Mouse (Mus musculus) lung, postnatal 0 days (tissue): Measurements from ENCODE around the gene Tmprss7. TPM values are rescaled to one million over a fixed set of nuclear protein-coding genes. Genes with fewer than 3 reads are reported as not detected.
A peak's percentile ranks its signal among the peaks of the same experiment; 100 is the strongest.

ENCODE experiments used
- ATAC-seq: fragments of 200-750 bp; cut with Nextera tagmentation; 2 replicates; pipeline ENCODE4 v1.8.0; 2017; ENCODE audit warnings: moderate library complexity
- DNase-seq: peaks from one replicate; pipeline ENCODE4 v3.0.0-alpha.2; 2016; ENCODE audit warnings: low spot score
- H3K27ac ChIP-seq: fragments of 300-500 bp; sonication (generic); 2 replicates; pipeline ENCODE4 v1.5.1; 2014; ENCODE audit warnings: antibody characterized with exemption, mild to moderate bottlenecking, low read length, mixed read lengths
- H3K27me3 ChIP-seq: fragments of 300-500 bp; sonication (generic); replicated peaks from 2 replicates; pipeline ENCODE4 v1.6.1; 2014; ENCODE audit warnings: low read length, mixed read lengths; ENCODE audit not compliant: insufficient read depth
- H3K36me3 ChIP-seq: fragments of 300-500 bp; sonication (generic); 2 replicates; pipeline ENCODE4 v1.6.1; 2014; ENCODE audit warnings: low read length, mixed read lengths; ENCODE audit not compliant: insufficient read depth
- H3K4me1 ChIP-seq: fragments of 300-500 bp; sonication (generic); 2 replicates; pipeline ENCODE4 v1.6.1; 2014; ENCODE audit warnings: antibody characterized with exemption, low read depth, low read length, mixed read lengths; ENCODE audit not compliant: insufficient read depth
- H3K4me2 ChIP-seq: fragments of 300-500 bp; sonication (generic); replicated peaks from 2 replicates; pipeline ENCODE4 v1.6.1; 2014; ENCODE audit warnings: low read depth, mild to moderate bottlenecking, low read length, moderate library complexity, mixed read lengths
- H3K4me3 ChIP-seq: fragments of 300-500 bp; sonication (generic); 2 replicates; pipeline ENCODE4 v1.5.1; 2014; ENCODE audit warnings: low read depth, low read length
- H3K9ac ChIP-seq: fragments of 300-500 bp; sonication (generic); replicated peaks from 2 replicates; pipeline ENCODE4 v1.6.1; 2014; ENCODE audit warnings: low read depth, mild to moderate bottlenecking
- H3K9me3 ChIP-seq: fragments of 300-500 bp; sonication (generic); 2 replicates; pipeline ENCODE4 v1.6.1; 2016; ENCODE audit warnings: low read length, mixed read lengths
- CTCF ChIP-seq: IDR thresholded peaks from 2 replicates; pipeline ENCODE4 v1.5.1; 2016; ENCODE audit warnings: antibody characterized with exemption, mild to moderate bottlenecking
- EP300 ChIP-seq: IDR thresholded peaks from 2 replicates; pipeline ENCODE4 v1.6.1; 2016; ENCODE audit warnings: antibody characterized with exemption, mild to moderate bottlenecking, control low read depth
- WGBS: fragments of 180-500 bp; shearing (Covaris S2); extraction: QIAGEN DNeasy Blood & Tissue Kit; methylation state at CpG from one replicate; pipeline ENCODE4 v1.1.7; 2014; 5-methylcytosine and 5-hydroxymethylcytosine counted together
- polyA plus RNA-seq: library from polyadenylated mRNA; unstranded; fragments of >200 nt; fragmentation: Nextera tagmentation; extraction: Ambion mirVana; gene quantifications from 2 replicates; pipeline ENCODE4 v1.2.1, GENCODE M21; 2015

Gene Tmprss7
- polyA plus RNA-seq, 1 experiment from 2014 or later: 0.10 TPM

- 74% methylated on average over 1 of the region's 1 CpGs for WGBS
- ATAC-seq (no peak), DNase-seq (no peak)
- H3K9me3 ChIP-seq: no peaks in the 10 kb centered on the region
- H3K4me3 ChIP-seq: no peak overlapping the region
- H3K27me3 ChIP-seq: no peaks in the 10 kb centered on the region
- no peak for TF ChIP-seq CTCF
- TF ChIP-seq EP300: no peak
- H3K36me3 ChIP-seq: no peaks in the 10 kb centered on the region
- H3K4me1 ChIP-seq: no peaks in the 10 kb centered on the region
- H3K9ac ChIP-seq: no peak overlapping the region
- H3K27ac ChIP-seq: no peak overlapping the region
- H3K4me2 ChIP-seq: no peak overlapping the region
Measured at GRCm38 (mm10) chr16:45713878-45714277, 20.4 kb upstream of the Tmprss7 start.

DNA sequence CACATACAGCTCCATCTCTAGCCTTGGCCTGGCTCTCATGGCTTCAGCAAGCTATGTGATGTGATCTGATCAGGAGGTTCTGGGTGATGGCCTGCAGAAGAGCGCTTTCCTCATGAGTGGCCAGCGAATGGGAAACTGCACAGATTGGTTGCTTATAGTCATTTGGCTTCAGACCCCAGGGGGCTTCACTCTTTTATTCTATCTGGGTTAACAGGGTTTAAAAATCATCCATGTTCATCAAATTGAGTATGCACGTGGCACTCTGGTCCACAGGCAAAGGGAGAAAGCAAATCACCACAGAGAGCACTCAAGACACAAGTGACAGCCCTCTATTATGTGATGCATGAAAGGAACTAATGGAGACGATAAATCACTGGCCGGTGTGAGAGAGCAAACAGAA is 19.8 kb upstream of the Tmprss7 start:
- Histone ChIP-seq H3K4me1 (no peaks in the 10 kb centered on the region), H3K9ac (no peak overlapping the region), H3K27ac (no peak overlapping the region), H3K36me3 (no peaks in the 10 kb centered on the region), H3K9me3 (no peaks in the 10 kb centered on the region), H3K4me3 (no peak overlapping the region), H3K4me2 (no peak overlapping the region), H3K27me3 (no peaks in the 10 kb centered on the region)
- 76% methylated on average over 5 of the region's 5 CpGs for WGBS
- DNase-seq: no peak
- TF ChIP-seq EP300 (no peak), CTCF (no peak)
- ATAC-seq: no peak

DNA sequence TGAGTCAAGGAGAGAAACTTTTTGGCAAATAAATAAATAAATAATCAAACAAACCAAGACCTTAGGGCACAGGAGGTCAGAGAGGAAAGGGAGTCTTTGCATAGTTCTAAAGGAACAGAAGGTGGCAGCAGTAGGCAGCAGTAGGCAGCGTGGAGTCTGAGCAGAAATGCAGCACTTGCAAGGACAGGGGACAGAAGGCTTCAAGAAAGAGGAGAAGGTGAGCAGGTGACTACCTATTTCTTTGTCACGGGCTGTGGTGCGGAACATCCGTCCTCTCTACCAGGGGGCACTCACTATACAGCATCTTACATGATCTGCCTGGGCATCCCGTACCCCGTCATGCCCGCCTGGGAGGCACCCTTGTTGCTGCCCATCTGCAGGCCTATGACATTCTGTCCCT is 17.8 kb upstream of the Tmprss7 start:
- Histone ChIP-seq H3K9ac (no peak overlapping the region), H3K4me3 (no peak overlapping the region), H3K36me3 (no peaks in the 10 kb centered on the region), H3K27me3 (no peaks in the 10 kb centered on the region), H3K27ac (no peak overlapping the region), H3K4me1 (no peaks in the 10 kb centered on the region), H3K4me2 (no peak overlapping the region), H3K9me3 (no peaks in the 10 kb centered on the region)
- TF ChIP-seq CTCF (peak; percentile 57), EP300 (no peak)
- WGBS: 73% methylated on average over 7 of the region's 7 CpGs
- peak; percentile 10 for DNase-seq
- no peak for ATAC-seq

DNA sequence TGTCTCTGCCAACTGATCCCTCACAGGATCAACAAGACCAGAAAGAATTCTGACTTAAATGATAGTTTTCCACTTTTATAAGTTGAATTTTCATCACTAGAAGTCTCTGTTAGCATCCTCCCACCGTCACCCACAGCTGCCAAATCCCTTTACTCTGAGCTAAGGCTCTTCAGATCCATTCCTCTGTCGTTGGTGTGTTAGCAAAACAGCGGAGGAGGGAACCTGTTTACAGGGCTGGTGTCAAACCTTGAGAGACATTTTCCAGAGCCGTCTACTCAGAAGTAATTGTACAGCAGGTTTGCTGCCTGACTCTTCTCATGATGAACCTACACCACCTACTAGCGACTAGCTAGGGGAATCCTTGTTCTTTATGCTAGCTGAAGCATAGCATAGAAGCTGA is 5.8 kb upstream of the Tmprss7 start:
- no peak for DNase-seq
- ATAC-seq: no peak
- no peak overlapping the region for H3K4me2 ChIP-seq
- WGBS: 72% methylated on average over 5 of the region's 5 CpGs
- H3K36me3 ChIP-seq: no peaks in the 10 kb centered on the region
- H3K4me3 ChIP-seq: no peak overlapping the region
- no peaks in the 10 kb centered on the region for H3K4me1 ChIP-seq
- H3K27me3 ChIP-seq: no peaks in the 10 kb centered on the region
- no peak for TF ChIP-seq CTCF
- TF ChIP-seq EP300: no peak
- no peak overlapping the region for H3K27ac ChIP-seq
- H3K9me3 ChIP-seq: no peaks in the 10 kb centered on the region
- no peak overlapping the region for H3K9ac ChIP-seq

- H3K27me3 ChIP-seq: no peaks in the 10 kb centered on the region
- no peaks in the 10 kb centered on the region for H3K36me3 ChIP-seq
- H3K9me3 ChIP-seq: no peaks in the 10 kb centered on the region
- H3K4me2 ChIP-seq: no peak overlapping the region
- no peak for TF ChIP-seq CTCF
- no peak for TF ChIP-seq EP300
- no peak overlapping the region for H3K9ac ChIP-seq
- H3K4me3 ChIP-seq: no peak overlapping the region
- ATAC-seq (no peak), DNase-seq (no peak)
- no peaks in the 10 kb centered on the region for H3K4me1 ChIP-seq
- 58% methylated on average over 6 of the region's 6 CpGs for WGBS
- no peak overlapping the region for H3K27ac ChIP-seq
Measured at GRCm38 (mm10) chr16:45697996-45698395, 4.5 kb upstream of the Tmprss7 start.

DNA sequence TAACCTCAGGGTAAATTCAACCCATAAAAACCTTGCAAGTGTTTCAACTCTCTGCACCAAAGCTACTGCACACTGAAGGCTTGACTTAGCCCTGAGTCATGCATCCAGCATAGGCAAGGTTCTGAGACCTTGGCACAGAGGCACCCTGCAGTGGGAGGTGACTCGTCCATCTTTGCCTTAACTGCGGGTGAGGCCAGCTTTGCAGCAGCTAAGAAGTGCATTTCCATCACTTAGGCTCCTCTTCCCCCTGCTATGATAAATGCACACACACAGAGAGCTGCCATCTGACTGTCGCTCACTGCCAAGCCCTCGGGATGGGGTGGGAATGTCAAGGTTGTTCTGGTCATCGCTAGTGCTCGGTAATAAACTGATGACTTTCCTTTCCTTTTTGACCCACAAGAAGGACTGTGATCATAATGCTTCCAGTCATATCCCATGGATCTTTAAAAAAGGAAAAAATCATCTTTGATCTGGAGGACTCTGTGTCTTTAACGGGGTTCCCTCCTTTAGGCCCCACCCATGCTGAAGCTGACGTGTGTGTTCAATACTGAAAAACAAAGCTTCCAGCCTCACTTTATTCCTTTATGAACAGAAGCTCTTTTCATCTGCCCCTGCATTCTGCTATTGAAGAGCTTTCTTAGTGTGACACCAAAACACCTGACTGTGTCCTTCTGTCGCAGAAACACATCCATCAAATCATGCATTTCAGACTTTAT is 2.1 kb upstream of the Tmprss7 start:
- Histone ChIP-seq H3K27ac (no peak overlapping the region), H3K4me2 (no peak overlapping the region), H3K4me1 (no peaks in the 10 kb centered on the region), H3K36me3 (no peaks in the 10 kb centered on the region), H3K27me3 (no peaks in the 10 kb centered on the region), H3K9ac (no peak overlapping the region), H3K9me3 (no peaks in the 10 kb centered on the region), H3K4me3 (no peak overlapping the region)
- WGBS: 73% methylated on average over 9 of the region's 9 CpGs
- no peak for DNase-seq
- no peak for ATAC-seq
- TF ChIP-seq EP300 (no peak), CTCF (no peak)

GRCm38 (mm10) chr16:45692851-45693250 is 607 bp downstream of the Tmprss7 start:
- TF ChIP-seq CTCF (no peak), EP300 (no peak)
- H3K9ac ChIP-seq: no peak overlapping the region

More at GRCm38 (mm10) chr16:45692851-45693250, 607 bp downstream of the Tmprss7 start:
- no peaks in the 10 kb centered on the region for H3K36me3 ChIP-seq
- no peaks in the 10 kb centered on the region for H3K4me1 ChIP-seq
- H3K4me2 ChIP-seq: no peak overlapping the region
- DNase-seq (no peak), ATAC-seq (no peak)
- 70% methylated on average over 3 of the region's 3 CpGs for WGBS
- H3K4me3 ChIP-seq: no peak overlapping the region
- H3K27me3 ChIP-seq: no peaks in the 10 kb centered on the region
- H3K9me3 ChIP-seq: no peaks in the 10 kb centered on the region
- H3K27ac ChIP-seq: no peak overlapping the region
